In genomic region chr10:78067226-78067625, GRCm38 (mm10) we compare ENCODE assay signal across 10 mouse cellular contexts. TPM values are rescaled to one million over a fixed set of nuclear protein-coding genes. Genes with fewer than 3 reads are reported as not detected.
DNase-seq lines count a peak whose midpoint lies in the region; ATAC-seq and TF ChIP-seq lines count a peak whose summit lies in the region.
"Had no signal": no experiment of that assay in that cellular context is flagged by ENCODE, and none has a peak within 500 bp of the region (broad histone marks: within the 10 kb centered on the region; RNA-seq: fewer than 3 reads in every experiment).

No protein-coding gene starts in this region.

- no peak for DNase-seq in hindbrain, postnatal 0 days (ENCODE audit: low spot score)
- peak; percentile 58 for DNase-seq in CD4-positive, CD25-positive, alpha-beta regulatory T cell, adult 2 months (ENCODE audit: low read depth, low spot score)
- DNase-seq in embryo, embryonic 10.5 days (ENCODE audit: low spot score) = peak; percentile 57
- DNase-seq in gastrocnemius, adult 8-10 months (ENCODE audit: low spot score in 2 of 2) = no peak
- no peak for DNase-seq in layer of hippocampus, postnatal 14 days (ENCODE audit: low spot score in 2 of 2)

- WGBS in hindbrain, postnatal 0 days = 44% methylated on average over 4 of the region's 4 CpGs
- WGBS in hindbrain, embryonic 13.5 days = 44% methylated on average over 4 of the region's 4 CpGs
- WGBS in liver, embryonic 12.5 days (ENCODE audit: insufficient replicate concordance) = 28% methylated on average over 4 of the region's 4 CpGs

- H3K9me3 ChIP-seq in hindbrain, postnatal 0 days (ENCODE audit: low read length) = no peaks in the 10 kb centered on the region
- H3K9me3 ChIP-seq in hindbrain, embryonic 13.5 days = no peaks in the 10 kb centered on the region
- no peaks in the 10 kb centered on the region for H3K9me3 ChIP-seq in liver, embryonic 12.5 days (replicated peaks)
- H3K9me3 ChIP-seq: hindbrain, embryonic 10.5 days; megakaryocyte, embryonic 14.5 days had no signal

- no peak overlapping the region for H3K4me3 ChIP-seq in hindbrain, postnatal 0 days (ENCODE audit: low read length)
- H3K4me3 ChIP-seq in hindbrain, embryonic 13.5 days = no peak overlapping the region
- H3K4me3 ChIP-seq in liver, embryonic 12.5 days = no peak overlapping the region
- H3K4me3 ChIP-seq: hindbrain, embryonic 10.5 days; megakaryocyte, embryonic 14.5 days had no signal

- no peak overlapping the region for H3K27ac ChIP-seq in hindbrain, postnatal 0 days
- H3K27ac ChIP-seq in hindbrain, embryonic 13.5 days = no peak overlapping the region
- no peak overlapping the region for H3K27ac ChIP-seq in liver, embryonic 12.5 days
- H3K27ac ChIP-seq: hindbrain, embryonic 10.5 days had no signal

- no peaks in the 10 kb centered on the region for H3K36me3 ChIP-seq in hindbrain, postnatal 0 days (ENCODE audit: insufficient read depth, low read length)
- no peaks in the 10 kb centered on the region for H3K36me3 ChIP-seq in hindbrain, embryonic 13.5 days
- 0 out of 2 replicates have a peak, but pooled peaks cover 2% of the 10 kb centered on the region for H3K36me3 ChIP-seq in liver, embryonic 12.5 days
- H3K36me3 ChIP-seq: hindbrain, embryonic 10.5 days had no signal

- no peak for ATAC-seq in hindbrain, postnatal 0 days
- no peak for ATAC-seq in hindbrain, embryonic 13.5 days (ENCODE audit: low FRiP score)
- peak; percentile 33; the same call in 1 of the 2 replicates for ATAC-seq in liver, embryonic 12.5 days
- no peak for ATAC-seq in erythroblast, adult 5-6 weeks (replicated peaks; ENCODE audit: low FRiP score, poor library complexity, severe bottlenecking)

- no peak overlapping the region for H3K4me2 ChIP-seq in hindbrain, postnatal 0 days (ENCODE audit: low read depth, low read length)
- no peak overlapping the region for H3K4me2 ChIP-seq in hindbrain, embryonic 13.5 days
- no peak overlapping the region for H3K4me2 ChIP-seq in liver, embryonic 12.5 days

- no peaks in the 10 kb centered on the region for H3K27me3 ChIP-seq in hindbrain, postnatal 0 days (ENCODE audit: insufficient read depth, low read length)
- peaks cover 36% of the 10 kb centered on the region for H3K27me3 ChIP-seq in hindbrain, embryonic 13.5 days
- H3K27me3 ChIP-seq in liver, embryonic 12.5 days (replicated peaks) = peaks cover 58% of the 10 kb centered on the region

- TF ChIP-seq CTCF in hindbrain, postnatal 0 days (IDR thresholded peaks at IDR 0.05; ENCODE audit: low read depth) = peak; percentile 11; the same call in 1 of the 2 replicates

- H3K9ac ChIP-seq in hindbrain, postnatal 0 days (replicated peaks; ENCODE audit: low read length) = no peak overlapping the region
- H3K9ac ChIP-seq in hindbrain, embryonic 13.5 days = no peak overlapping the region
- H3K9ac ChIP-seq in liver, embryonic 12.5 days = no peak overlapping the region

- no peaks in the 10 kb centered on the region for H3K4me1 ChIP-seq in hindbrain, postnatal 0 days (ENCODE audit: insufficient read depth, low read length)
- H3K4me1 ChIP-seq in hindbrain, embryonic 13.5 days (replicated peaks) = peaks cover 15% of the 10 kb centered on the region
- peaks cover 13% of the 10 kb centered on the region; the same call in 1 of the 2 replicates for H3K4me1 ChIP-seq in liver, embryonic 12.5 days

RNA-seq across cellular contexts. Expression of gene Icosl, which starts 1.9 kb away (rescaled TPM):
- 5.1 and 5.3 TPM in 2 replicates for total RNA-seq in hindbrain, postnatal 0 days (2014; rRNA removed)
- 1.7 and 1.8 TPM in 2 replicates for polyA plus RNA-seq in hindbrain, postnatal 0 days (2015; fragmentation: Nextera tagmentation; extraction: Ambion mirVana)
- 0.56 and 0.61 TPM in 2 replicates for polyA plus RNA-seq in hindbrain, embryonic 13.5 days (2015; fragmentation: Nextera tagmentation; extraction: Ambion mirVana)
- 2.9 and 3.2 TPM in 2 replicates for polyA plus RNA-seq in liver, embryonic 12.5 days (2016; fragmentation: Nextera tagmentation; extraction: Ambion mirVana)
- 2.3 and 2.7 TPM in 2 replicates for total RNA-seq in erythroblast, adult 5-6 weeks (2015; ENCODE audit: low replicate concordance)
- 1.8 and 4.9 TPM in 2 replicates for total RNA-seq in erythroblast, adult 5-6 weeks (2017; ENCODE audit: low replicate concordance)
- total RNA-seq in gastrocnemius, adult 8-10 months (2022) = 1 to 10 TPM; 1.0 to 1.6 (median 1.3) TPM
- total RNA-seq in layer of hippocampus, postnatal 14 days (2021) = 1 to 10 TPM; 4.5 to 5.7 TPM

RNA-seq across cellular contexts. Expression of gene Aire, which starts 23.8 kb away (rescaled TPM):
- total RNA-seq in hindbrain, postnatal 0 days (2014; rRNA removed) = 0.14 and 0.99 TPM in 2 replicates
- polyA plus RNA-seq in hindbrain, postnatal 0 days (2015; fragmentation: Nextera tagmentation; extraction: Ambion mirVana) = 0.05 and 0.30 TPM in 2 replicates
- 0.10 TPM in 1 of 2 replicates, not detected in the other for polyA plus RNA-seq in hindbrain, embryonic 13.5 days (2015; fragmentation: Nextera tagmentation; extraction: Ambion mirVana)
- polyA plus RNA-seq in liver, embryonic 12.5 days (2016; fragmentation: Nextera tagmentation; extraction: Ambion mirVana) = 0.06 TPM in 1 of 2 replicates, not detected in the other
- total RNA-seq in erythroblast, adult 5-6 weeks (2015; ENCODE audit: low replicate concordance) = not detected in 2 replicates
- 0.60 TPM in 1 of 2 replicates, not detected in the other for total RNA-seq in erythroblast, adult 5-6 weeks (2017; ENCODE audit: low replicate concordance)
- total RNA-seq in gastrocnemius, adult 8-10 months (2022) = not detected
- under 1 TPM; 0.16 to 0.45 TPM for total RNA-seq in layer of hippocampus, postnatal 14 days (2021)
- polyA plus RNA-seq: hindbrain, embryonic 10.5 days had no signal

RNA-seq across cellular contexts. Expression of gene Dnmt3l, which starts 25.5 kb away (rescaled TPM):
- 0.63 TPM in 1 of 2 replicates, not detected in the other for total RNA-seq in hindbrain, postnatal 0 days (2014; rRNA removed)
- 0.13 and 0.44 TPM in 2 replicates for polyA plus RNA-seq in hindbrain, postnatal 0 days (2015; fragmentation: Nextera tagmentation; extraction: Ambion mirVana)
- polyA plus RNA-seq in hindbrain, embryonic 13.5 days (2015; fragmentation: Nextera tagmentation; extraction: Ambion mirVana) = not detected in 2 replicates
- not detected in 2 replicates for polyA plus RNA-seq in liver, embryonic 12.5 days (2016; fragmentation: Nextera tagmentation; extraction: Ambion mirVana)
- total RNA-seq in erythroblast, adult 5-6 weeks (2015; ENCODE audit: low replicate concordance) = not detected in 2 replicates
- 0.42 and 0.43 TPM in 2 replicates for total RNA-seq in erythroblast, adult 5-6 weeks (2017; ENCODE audit: low replicate concordance)
- not detected for total RNA-seq in gastrocnemius, adult 8-10 months (2022)
- under 1 TPM; 0.39 to 0.57 TPM for total RNA-seq in layer of hippocampus, postnatal 14 days (2021)
- polyA plus RNA-seq: hindbrain, embryonic 10.5 days had no signal

RNA-seq across cellular contexts. Expression of gene Pfkl, which starts 57.3 kb away (rescaled TPM):
- total RNA-seq in hindbrain, postnatal 0 days (2014; rRNA removed) = 183 and 208 TPM in 2 replicates
- polyA plus RNA-seq in hindbrain, postnatal 0 days (2015; fragmentation: Nextera tagmentation; extraction: Ambion mirVana) = 96.5 and 101 TPM in 2 replicates
- 106 and 107 TPM in 2 replicates for polyA plus RNA-seq in hindbrain, embryonic 13.5 days (2015; fragmentation: Nextera tagmentation; extraction: Ambion mirVana)
- 152 and 157 TPM in 2 replicates for polyA plus RNA-seq in liver, embryonic 12.5 days (2016; fragmentation: Nextera tagmentation; extraction: Ambion mirVana)
- total RNA-seq in erythroblast, adult 5-6 weeks (2015; ENCODE audit: low replicate concordance) = 0.96 and 1.5 TPM in 2 replicates
- total RNA-seq in erythroblast, adult 5-6 weeks (2017; ENCODE audit: low replicate concordance) = 7.3 and 11.6 TPM in 2 replicates
- 10 to 100 TPM in 1 of 4 experiments, 1 to 10 TPM in 3; 7.0 to 10.6 (median 7.2) TPM for total RNA-seq in gastrocnemius, adult 8-10 months (2022)
- total RNA-seq in layer of hippocampus, postnatal 14 days (2021) = 100 to 1,000 TPM; 155 to 164 TPM

Comparison
In these comparisons a context has a peak if more than half of its experiments do, and no peak if none do; other contexts are left out.
1. DNase-seq: peak in CD4-positive, CD25-positive, alpha-beta regulatory T cell, adult 2 months (single experiment) and embryo, embryonic 10.5 days (single experiment); none in hindbrain, postnatal 0 days (single experiment), gastrocnemius, adult 8-10 months (0 of 2) and layer of hippocampus, postnatal 14 days (0 of 2).